Mouse (Mus musculus): ENCODE measurements at regions not wholly inside any gene's neighbourhood (a gene's known extent, or its start where the extent isn't known, plus 50 kb on each side); places are given as distances from the start of the nearest gene placed in this dataset.
A peak's percentile ranks its signal among the peaks of the same experiment; 100 is the strongest.

DNA sequence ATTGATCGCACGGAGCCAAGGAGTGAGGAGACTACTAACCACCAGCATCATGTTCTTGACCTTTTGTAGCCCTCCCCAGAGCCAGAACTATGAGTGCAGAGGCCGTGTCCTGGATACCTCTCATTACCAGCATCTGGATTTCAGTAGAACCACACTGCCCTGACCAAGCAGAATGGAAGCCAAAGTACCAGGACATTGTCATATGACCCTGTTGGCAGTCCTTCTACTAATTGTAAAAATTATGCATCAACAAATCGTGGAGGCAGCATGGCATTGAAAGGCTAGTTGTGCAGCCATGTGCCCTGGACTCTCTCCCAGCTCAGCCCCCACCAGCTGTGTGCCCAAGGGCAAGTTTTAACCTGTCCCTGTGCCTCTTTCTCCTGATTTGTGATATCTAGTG, 135.6 kb upstream of the Dock1 start:
- DNase-seq (ENCODE audit: extremely low spot score), result no peak

DNA sequence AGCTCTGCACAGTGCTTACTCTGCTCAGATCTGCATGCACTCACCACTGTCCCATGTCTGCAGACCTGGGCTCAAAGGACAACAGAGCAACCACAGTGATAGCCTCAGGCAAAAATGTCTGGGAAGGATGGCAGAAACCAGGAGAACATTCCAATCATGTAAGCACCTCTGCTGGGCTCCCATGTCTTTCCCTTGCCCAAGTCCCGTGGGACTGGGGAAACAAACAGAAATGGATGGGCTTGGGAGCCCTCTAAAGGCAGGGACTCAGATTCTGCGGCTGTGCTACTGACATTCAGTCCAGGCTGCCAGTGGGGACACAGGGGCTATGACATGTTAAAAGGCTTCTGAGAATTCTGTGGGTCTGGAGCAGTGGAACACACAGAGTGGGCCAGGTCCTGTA, 128.8 kb upstream of the Dock1 start:
- no peak for DNase-seq (ENCODE audit: extremely low spot score)

DNA sequence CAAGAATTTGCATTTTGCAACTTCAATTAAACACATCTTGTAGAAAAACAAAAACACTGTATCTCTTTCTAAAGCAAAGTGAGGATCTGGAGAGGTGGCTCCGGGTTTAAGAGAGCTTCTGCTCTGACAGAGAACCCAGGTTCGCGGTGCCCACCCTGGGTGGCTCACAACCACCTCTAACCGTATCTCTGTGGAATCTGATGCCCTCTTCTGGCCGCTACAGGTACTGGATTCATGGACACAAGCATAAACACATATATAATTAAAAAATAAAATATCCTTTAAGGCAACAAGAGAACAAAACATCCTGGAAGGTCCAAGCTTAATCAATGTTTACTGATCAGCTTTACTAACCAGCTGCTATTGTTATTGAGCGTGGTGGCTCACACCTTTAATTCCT, 124.3 kb upstream of the Dock1 start:
- no peak for DNase-seq (ENCODE audit: extremely low spot score)

DNA sequence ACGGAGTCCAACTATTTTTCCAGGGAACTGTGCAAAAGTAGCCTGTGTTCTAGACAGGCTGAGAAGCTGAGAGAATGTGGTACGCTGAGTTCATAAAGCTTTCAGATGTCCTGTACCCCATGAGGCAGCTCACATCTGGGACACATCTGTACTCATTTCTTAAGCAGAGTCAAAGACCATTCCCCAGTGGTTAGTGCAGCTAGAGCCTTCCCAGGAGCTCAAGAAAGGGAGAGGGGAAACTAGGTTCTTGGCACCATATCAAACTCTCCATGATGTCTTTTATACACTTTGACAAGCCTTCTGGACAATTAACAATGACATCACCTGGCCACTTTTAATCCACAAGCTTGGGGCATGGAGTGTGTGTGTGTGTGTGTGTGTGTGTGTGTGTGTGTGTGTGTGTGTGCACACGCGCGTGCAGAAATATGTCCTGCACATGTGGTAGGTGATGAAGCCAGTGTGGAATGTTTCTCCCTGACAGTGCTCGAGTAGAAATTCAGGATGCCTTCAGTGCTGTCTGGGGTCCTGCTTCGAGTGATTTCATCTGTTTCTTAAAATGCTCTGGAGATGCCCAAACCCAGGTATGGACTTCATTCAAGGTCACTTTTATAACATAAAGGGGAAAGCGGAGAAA, 121.1 kb upstream of the Dock1 start:
- DNase-seq (ENCODE audit: extremely low spot score), result no peak

DNA sequence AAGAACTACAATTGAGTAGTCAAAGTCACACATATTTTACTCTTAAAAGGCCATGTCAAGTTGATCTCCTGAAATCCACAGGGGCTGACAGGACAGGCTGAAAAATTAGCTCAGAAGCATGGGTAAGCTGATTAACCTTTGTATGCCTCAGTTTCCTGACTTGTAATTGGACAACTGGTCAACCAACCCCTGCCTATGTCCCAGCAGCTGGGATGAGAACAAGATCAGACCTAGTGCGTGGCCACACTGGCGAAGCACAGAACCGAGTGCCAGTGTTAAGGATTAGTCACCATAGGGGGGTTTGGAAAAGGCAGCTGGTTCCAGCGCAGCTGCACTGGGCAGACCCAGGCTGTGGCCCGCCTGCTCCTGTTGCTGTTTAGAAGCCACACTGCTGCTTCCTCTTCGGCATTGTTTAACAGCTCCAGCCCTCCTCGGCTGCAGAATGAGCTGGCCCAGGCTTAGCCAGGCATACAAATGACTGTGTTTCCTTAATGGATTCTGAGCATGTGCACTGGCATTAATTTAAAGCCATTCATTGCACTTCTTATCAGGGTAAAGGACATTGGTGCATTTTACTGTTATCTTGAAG, 120.1 kb upstream of the Dock1 start:
- peak; percentile 2 for DNase-seq (ENCODE audit: extremely low spot score)

DNA sequence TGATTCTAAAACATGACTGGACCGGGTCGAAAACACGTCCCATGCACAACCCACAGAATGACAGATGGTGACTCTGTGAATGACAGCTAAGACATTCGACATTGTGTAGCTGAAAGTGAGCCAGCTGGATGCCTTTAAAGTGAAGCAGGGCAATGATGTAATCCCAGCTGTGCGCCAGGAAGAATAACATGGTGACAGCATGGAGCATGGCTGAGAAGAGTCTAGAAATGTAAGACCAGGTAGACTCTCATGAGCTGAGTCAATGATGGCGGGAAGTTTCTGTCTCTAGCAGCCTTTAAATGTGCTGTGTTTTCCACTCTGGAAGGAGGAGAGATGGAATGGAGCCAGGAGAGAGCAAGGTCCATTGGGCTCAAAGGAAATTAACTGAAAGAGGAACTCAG, 118.4 kb upstream of the Dock1 start:
- no peak for DNase-seq (ENCODE audit: extremely low spot score)

DNA sequence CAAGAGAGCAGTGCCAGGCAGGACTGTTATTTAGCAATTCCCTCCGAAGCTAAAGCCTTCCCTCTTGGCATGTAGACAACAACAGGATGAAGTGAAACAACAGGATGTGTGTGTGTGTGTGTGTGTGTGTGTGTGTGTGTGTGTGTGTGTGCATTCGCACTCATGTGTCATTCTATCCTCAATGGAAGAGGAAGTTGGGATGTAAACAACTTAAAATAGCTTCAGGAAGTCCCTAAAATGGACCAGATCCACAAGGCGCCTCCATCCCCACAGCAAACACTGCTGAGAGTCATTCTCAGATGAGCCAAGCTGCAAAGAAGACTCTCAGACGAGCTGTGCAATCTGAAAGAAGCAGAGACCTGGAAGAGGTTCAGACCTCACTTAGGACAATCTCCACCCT, 114.4 kb upstream of the Dock1 start:
- DNase-seq (ENCODE audit: extremely low spot score), result no peak

DNA sequence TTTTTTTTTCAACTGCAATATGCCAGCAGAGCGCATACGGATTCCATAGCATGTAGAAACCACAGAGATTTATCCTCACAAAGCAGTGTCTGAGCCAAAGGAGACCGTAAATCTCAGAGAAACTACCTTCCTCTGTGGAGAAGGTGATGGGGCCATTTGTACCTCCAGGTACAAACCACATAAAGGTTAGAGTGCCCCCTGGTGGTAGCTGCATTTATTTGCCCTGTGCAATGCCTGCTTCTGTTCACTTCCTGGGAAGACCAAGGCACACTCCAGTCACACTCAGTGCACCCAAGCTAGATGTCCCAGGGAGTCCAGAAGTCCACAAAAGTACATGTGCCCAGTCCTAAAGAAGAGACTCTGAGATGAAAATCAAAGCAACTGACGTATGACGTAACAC, 104.1 kb upstream of the Dock1 start:
- peak; percentile 64 for DNase-seq (ENCODE audit: extremely low spot score)

DNA sequence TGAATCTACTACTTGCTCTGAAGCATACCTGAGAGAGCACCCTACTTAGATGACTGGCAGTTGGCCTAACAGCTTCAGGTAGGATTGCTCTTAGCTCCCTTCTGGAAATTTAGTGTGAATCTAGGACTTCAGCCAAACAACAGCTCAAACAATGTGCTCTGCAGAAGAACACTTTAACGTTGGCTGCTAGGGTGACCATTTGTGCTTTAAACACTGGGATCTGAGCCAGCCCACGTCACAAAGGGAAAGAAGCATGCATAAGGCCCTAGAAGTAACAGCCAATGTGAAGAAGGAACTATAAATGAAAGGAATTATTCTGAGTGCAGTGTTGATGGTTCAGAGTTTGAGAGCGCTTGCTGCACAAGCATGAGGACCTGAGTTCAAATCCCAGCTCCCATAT, 101.2 kb upstream of the Dock1 start:
- no peak for DNase-seq (ENCODE audit: extremely low spot score)

DNA sequence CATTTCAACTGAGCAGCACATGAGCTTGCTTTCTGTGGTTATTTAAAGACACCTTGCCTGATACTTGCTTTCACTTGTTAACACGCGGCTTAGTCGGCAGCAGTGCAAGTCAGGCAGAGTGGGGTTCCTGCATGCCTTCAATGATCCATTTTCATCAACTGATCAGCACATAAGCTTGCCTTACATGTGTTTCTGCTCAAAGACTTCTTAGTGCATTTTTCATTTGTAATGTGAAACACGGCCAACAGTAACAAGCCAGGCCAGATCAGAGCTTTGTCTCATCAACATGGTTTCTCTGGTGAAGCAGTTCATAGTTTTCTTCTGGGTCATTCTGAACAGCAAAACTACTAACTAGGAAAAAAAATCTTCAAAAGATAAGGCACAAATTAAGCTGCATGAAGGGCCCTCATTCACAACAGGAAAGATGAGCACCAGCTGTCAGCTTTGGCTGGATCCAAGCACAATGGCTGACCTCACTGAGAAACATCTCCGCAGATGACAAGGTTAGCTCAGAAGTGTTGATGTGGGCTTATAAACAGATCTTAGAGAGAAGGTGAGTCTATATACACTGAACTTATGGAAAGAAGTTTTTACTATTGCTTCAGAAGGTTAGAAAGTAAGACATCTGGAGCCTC, 100.2 kb upstream of the Dock1 start:
- DNase-seq (ENCODE audit: extremely low spot score), result no peak

DNA sequence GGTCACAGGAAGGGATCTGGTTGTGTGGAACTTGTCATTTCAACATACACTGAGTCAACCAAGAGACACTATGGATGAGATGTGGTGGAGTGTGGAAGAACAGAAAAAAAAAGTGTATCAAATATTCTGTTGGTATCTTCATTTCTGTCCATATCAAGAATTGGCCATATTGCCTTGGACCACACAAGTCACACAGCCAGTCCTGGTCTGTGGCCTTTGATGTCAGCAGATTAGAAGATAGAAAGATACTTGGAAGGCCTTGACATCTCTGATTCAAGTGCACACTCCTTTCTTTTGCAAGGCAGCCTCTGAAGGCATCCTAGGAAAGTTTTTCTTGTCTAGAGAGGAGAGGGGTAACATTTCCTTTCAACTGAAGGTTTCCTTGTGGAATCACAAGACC, 88.7 kb upstream of the Dock1 start:
- DNase-seq (ENCODE audit: extremely low spot score), result no peak

DNA sequence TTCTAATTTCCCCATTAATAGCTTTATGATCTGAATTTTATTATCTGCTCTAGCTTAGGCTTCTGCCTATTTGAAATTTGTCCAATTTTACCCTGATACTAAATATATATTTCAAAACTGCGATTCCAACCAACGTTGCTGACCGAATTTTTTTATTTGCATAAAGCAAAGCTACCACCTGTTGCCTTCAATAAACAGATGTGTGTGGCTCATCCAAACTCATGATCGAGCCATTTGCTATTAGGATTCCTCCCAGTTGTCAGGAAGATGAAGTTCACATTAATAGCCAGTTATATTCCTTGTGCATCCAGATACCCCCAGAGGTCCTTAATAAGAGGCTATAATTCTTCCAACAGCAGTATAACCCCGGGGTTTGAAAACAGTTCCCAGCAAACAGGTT, 85.0 kb upstream of the Dock1 start:
- no peak for DNase-seq (ENCODE audit: extremely low spot score)

DNA sequence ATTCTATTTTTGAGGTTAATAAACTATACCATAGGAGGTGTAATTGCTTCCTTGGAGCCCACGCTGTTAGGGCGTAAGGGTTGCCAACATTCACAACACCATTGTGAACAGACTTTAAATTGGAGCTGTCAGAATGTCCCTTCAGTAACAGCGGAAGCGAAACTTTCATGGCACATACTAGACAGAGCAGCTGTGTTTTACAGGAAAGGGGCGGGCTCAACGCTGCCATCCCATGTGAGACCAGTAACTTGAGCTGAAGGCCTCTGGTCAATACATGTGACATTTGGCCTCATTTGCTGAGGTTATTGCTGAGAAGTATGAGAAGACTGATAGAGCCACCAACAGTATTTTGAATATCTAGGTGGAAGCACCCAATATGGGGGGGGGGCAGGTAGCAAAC, 83.5 kb upstream of the Dock1 start:
- no peak for DNase-seq (ENCODE audit: extremely low spot score)

DNA sequence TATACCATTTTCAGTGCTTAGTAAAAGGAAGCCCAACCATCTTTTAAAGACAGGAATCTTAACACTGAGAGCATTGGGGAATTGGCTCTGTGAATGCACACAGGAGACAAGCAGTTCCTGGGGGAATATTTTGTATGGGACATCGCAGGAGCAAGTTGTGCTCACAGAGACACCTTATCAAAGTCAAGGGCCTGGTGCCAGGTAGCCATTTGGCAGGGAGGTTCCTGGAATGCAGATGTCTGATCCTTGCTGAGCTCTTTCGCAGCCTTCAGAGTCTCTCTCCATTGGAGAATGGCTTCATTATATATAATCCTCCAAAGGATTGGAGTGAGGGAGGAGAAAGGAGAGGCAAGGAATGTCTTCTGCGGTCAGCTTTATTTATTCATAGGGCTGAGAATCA, 62.6 kb upstream of the Dock1 start:
- no peak for DNase-seq (ENCODE audit: extremely low spot score)

DNA sequence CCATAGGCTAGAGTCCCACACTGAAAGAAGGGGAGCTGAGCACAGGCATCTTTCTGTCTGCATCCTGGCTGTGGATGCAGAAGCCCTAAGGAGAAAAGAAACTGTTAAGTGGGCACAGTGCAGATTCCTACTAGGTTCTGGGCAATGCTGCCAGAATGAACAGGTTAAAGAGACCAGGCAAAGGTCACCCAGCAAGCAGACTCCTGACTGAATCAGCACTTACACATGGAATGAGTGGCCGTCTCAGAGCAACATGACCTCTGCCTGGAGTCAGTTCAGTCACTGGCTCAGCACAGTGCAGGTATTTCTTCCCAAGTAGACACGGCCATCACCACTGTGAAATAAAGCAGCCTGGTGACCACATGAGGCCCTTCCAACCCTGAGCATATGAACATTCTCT, 60.3 kb upstream of the Dock1 start:
- no peak for DNase-seq (ENCODE audit: extremely low spot score)

DNA sequence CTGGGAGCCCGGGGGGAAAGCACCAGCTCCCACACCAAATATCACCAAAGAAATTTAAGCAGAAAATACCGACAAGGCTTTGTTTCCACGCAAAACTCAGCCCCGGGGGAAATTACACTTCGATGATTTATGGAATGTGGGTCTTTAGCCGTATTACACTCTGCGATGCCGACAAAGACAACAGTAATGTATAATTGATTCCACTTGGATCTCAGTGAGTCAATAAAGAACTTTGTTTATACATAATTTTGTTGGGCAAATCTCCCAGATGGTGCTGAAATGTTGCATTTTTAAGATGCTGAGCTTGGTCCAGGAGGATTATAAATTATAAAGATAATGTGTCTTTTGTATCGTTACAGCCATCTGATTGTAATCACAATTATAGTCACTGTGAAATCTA, 59.1 kb upstream of the Dock1 start:
- no peak for DNase-seq (ENCODE audit: extremely low spot score)

DNA sequence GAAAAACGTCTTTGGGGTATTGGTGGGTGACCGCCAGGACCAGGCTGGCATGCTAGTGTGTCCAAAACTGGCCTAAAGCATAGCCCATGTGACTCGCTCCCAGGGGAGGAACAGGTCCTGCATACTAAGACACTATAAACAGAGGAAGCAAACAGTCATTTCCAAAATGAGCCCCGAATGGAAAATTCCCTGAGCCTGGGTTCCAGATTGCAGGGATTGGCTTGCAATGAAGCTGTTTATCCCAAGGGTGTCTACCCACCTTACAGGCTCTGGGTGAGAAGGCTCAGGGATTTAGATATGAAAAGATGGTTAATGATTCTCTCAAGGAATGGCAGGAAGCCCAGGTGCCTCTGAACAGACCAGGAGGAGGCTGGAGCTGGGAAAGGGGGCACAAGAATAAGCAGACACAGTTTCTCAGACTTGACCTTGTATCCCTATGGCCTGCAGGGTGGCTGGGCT, 58.2 kb upstream of the Dock1 start:
- no peak for DNase-seq (ENCODE audit: extremely low spot score)

DNA sequence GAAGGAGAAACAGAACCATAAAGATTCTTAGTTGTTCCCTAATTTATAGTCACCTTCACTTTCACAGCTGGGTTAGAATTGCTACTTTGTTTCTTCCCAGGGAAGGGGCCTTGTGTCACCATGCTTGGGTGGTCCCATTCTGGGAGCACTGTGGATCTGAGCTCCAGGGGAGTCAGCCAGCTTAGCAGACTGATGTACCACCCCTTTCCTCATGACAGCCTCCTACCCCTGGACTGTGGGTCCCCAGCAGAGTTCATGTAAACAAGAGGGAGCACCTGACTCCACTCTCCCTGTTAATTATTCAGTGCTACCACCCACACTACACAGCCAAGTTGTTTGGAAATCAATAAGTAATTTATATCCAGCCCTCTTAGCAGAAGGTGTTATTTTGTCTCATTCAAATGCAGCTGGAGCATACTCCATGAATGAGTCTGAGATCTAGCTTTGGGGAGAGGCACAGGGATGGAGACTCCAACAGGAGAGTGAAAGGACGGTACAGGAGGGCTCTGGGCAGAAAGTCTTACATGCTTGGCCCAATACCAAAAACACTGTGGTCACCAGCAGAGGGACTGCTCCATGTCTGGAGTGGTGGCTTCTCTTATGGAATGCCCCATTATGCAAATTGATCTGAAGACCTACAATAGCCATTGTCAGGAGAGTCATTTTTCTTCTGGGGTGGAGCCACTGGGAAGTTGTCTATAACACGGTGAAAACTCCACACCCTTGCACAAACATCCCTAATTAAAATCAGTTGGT, 51.1 kb upstream of the Dock1 start:
- DNase-seq (ENCODE audit: extremely low spot score), result no peak

DNA sequence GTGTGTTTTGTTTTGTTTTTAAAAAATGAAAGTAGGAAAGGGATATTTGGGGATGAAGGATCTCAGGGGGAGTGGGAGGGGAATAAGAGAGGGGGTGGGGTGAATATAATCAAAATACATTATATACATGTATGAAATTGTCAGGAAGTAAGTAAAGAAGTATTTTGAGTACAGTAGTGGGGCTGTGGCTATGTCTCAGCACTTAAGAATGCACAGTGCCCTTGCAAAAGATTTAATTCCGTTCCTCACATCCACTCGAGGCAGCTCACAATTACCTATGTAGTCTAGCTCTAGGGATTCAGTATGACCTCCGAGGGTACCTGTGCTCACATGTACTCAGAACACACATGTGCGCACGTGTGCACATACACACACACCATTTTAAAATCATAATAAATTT, 50.4 kb upstream of the Dock1 start:
- DNase-seq (ENCODE audit: extremely low spot score), result no peak

All from embryo, embryonic 9.5 days (tissue).